Mouse (Mus musculus) right cerebral cortex, postnatal 36 days (tissue): ENCODE measurements around the gene Phf21a.
"Not testable (repeated sequence)": the region's sequence is repeated elsewhere in the genome, so short reads cannot be mapped to it uniquely, and the experiment has no call there.

ENCODE experiments used
- DNase-seq, 2 experiments: peaks; one replicate each; pipeline ENCODE4 v3.0.0; 2022; ENCODE audit warnings: low spot score in 2 of 2, mixed read lengths in 1 of 2

Gene Phf21a

DNA sequence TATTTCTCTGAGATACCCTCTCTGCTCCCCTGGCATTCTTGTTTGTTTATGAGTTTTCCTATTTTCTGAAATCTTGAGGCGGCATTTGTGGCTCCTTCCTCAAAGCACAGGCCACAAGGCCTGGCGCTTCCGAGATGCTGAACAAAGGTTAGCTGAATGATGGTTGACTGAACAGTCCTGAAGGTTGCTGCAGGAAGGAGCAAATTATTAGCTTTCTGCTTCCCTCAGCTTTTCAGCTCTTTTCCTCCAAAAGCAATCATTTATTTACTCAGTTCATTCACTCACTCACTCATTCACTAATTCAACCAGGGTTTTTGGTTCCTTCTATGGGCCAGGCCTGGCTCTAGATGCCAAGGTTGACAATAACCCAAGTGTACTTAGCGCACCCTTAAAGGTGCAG lies 10.7 kb upstream of the Phf21a start:
- no peak for DNase-seq

- no peak for DNase-seq
These were observed 7.2 kb upstream of the Phf21a start for GRCm38 (mm10) chr2:92085721-92086120.

- DNase-seq: no peak
These were observed 5.9 kb upstream of the Phf21a start for GRCm38 (mm10) chr2:92087065-92087464.

DNA sequence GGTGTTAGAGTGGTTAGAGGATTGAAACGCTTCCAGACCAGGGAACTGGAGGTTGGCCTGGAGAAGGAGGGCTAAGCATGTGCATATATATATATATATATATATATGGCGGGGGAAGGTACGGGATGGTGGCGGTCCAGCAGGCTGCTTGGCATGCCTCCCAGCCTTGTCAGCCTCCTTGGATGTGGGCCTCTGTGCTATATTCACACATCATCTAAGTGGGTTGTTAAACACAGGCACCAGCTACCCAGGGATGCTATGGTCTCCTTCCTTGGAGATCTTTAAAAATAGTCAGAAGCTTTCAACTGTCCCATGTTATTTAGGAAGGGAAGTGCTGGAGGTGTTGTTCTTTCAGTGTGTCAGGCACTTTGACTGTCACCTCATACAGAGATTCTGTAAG lies 3.1 kb upstream of the Phf21a start:
- peak; percentile 64 to 71 for DNase-seq

- DNase-seq: not testable (repeated sequence)
These were observed 586 bp downstream of the Phf21a start for GRCm38 (mm10) chr2:92093503-92093902.

DNA sequence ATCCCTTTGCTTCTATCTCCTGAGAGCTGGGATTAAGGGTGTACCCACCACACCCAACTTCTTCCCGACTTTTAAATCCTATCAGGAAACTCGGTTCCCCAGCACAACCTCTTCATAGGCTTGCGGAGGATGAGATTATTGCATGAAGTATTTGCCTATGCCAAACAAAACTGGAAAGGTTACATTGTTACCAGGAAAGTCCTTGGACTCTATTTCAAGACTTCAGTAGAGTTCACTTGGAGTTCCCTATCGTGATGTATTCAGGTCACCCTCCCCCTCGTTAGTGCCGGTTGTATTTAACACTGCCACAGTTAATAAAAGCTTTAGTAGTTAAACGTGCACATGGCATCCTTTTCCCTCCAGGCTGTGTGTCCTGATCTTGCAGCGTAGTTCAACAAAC lies 1.2 kb downstream of the Phf21a start:
- no peak for DNase-seq

GRCm38 (mm10) chr2:92100768-92101167 lies 7.9 kb downstream of the Phf21a start:
- DNase-seq: no peak

- no peak for DNase-seq
These were observed 31.6 kb downstream of the Phf21a start for GRCm38 (mm10) chr2:92124523-92124922.

DNA sequence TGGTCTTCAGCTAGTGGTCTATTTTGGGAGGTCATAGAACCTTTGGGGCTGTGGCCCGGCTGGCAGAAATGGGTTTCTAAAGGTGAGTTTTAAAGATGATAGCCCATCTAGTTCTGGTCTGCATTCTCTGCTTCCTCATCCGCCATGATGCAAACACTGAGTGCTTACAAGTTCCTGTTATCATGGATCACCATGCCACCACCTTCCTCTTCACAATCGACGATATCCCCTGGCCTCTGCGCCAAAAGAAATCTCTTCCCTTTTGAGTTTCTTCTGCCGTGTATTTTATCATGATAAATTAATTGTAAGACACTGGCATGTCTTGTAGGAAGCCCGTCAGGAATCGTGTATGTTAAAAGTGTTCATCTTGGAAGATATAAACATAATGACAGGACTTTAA lies 32.4 kb downstream of the Phf21a start:
- no peak for DNase-seq

GRCm38 (mm10) chr2:92130071-92130470 lies 37.2 kb downstream of the Phf21a start:
- no peak for DNase-seq

DNA sequence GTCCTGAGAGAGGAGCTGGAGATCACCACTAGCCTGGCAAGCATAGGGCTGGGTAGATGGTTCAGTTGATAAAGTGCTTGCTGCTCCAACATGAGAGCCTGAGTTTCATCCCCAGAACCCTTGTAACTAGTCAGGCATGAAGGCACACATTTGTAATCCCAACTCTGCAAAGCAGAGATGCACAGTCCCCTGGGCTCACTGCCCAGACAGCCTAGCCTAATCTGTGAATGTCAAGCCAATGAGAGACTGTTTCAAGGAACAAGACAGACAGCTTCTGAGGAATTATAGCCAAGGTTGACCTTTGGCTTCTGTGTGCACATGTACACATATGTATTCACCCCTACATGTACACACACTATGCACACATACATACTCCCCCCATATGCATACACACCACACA lies 45.8 kb downstream of the Phf21a start:
- no peak for DNase-seq

GRCm38 (mm10) chr2:92139365-92139764 lies 46.4 kb downstream of the Phf21a start:
- no peak for DNase-seq

GRCm38 (mm10) chr2:92140383-92140782 lies 47.5 kb downstream of the Phf21a start:
- DNase-seq: no peak

DNA sequence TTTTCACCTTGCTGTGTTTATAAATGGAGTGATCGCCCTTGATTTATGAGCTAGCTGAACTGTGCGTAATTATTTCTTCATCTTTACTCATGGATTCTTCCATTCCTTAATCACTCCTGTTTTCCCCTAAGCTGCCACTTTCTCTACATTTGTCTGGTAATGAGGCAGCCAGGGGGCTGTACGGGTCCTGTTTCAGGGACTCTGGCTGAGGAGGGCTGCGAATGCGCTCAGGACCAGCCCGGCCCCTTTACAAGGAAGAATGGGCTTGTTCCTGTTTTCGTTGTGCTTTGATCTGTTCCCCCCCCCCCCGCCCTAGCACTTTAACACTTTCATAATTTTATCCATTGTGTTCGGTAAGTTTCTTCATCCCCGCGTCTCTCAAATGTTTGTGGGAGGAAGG lies 48.2 kb downstream of the Phf21a start:
- no peak for DNase-seq

DNA sequence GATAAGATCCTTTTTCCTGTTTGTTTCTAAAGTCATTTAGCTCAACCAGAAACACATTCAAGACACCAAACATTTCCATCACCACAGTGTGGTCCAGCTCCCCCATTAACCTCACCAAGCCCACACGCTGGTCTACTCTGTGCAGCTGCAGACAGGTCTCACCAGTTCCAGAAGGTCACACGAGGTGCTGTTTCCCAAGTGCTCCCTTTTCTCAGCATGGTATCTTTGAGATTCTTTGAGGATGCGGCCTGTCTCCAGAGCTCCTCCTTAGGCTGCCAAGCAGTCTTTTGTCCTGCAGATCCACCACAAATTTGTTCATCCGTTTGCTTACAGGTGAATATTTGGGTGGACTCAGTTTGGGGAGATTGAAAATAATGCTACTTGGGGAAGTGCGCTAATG lies 51.0 kb downstream of the Phf21a start:
- DNase-seq: no peak

GRCm38 (mm10) chr2:92147925-92148750 lies 55.2 kb downstream of the Phf21a start:
- DNase-seq: not testable (repeated sequence)

DNA sequence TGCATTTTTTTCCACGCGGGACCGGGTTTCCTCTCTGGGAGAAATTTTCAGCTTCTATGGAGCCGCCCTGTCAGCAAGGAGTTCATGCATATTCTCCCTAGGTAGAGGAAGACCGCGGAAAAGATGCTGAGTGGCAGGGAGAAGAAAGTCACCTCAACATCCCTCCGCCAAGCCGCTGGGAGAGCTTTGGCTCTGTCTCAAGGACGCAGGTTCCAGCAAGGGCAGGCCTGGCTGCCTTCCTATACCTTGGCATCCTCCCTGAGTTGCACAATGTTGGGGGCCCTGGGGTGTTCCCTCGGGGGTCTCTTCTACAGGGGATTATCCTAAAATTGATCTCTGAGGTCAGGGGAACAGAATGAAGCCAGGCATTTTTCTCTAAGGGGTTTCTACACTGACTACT lies 71.4 kb downstream of the Phf21a start:
- no peak for DNase-seq

DNA sequence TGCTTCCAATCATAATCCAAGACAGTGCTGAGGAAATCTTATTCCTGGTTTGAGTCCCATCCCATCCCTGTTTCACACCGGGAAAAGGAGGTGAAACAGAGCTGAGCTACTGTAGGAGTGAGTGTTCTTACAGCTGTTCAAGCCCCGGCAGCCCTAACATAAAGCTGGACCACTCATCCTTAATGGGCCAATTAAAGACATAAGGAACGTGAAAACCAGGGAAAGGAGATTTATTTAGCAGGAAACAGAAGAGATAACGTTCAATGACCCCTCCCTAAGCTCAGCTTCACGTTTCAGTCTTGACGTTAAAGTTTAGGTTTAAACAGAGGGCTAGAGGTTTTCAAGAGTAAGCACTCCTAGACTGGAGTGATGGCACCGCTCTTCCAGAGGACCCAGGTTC lies 74.0 kb downstream of the Phf21a start:
- no peak for DNase-seq

DNA sequence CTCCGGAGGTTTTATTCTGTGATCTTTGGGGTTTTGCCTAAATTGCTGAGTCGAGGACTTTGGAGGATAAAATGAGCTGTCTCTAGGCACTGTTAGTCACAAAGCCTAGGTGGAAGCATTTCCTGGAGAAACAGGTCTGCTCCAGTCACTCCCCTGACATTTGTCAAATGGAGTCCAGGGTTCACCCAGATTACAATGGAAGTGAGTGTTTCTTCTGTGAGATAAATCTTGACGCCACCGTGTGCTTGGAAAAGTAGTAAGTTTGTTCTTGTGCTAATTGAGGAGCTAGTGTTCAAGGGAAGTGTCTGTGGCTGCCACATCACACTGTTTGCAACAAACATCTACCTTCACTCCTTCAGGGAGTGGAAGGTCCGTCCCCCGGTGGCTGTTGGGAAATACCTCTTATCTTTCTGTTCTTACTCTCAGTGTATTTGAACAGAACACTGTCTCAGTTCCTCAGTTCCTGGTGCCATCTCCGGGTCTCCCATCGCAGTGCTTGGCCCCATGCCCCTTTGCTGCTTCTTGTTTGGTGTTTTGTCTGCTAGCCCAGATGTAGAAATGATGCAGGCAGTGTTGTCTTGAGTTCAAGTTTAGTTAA lies 78.2 kb downstream of the Phf21a start:
- no peak for DNase-seq

- DNase-seq: no peak
These were observed 79.4 kb downstream of the Phf21a start for GRCm38 (mm10) chr2:92172300-92172699.

DNA sequence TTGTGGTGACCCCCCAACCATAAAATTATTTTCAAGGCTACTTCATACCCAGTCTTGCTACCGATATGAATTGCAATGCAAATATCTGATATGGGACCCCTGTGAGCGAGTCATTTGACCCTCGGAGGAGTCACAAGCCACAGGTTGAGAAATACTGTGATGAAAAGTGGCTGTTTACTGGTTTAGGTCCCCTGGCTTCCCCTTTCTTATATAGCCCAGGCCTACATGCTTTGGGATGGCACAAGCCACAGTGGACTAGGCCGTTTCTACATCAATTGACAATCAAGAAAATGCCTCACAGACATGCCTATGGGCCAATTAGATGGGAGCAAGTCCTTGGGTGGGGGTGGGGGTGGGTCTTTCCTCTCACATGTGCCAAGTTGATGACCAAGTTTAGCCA lies 80.3 kb downstream of the Phf21a start:
- no peak for DNase-seq

DNA sequence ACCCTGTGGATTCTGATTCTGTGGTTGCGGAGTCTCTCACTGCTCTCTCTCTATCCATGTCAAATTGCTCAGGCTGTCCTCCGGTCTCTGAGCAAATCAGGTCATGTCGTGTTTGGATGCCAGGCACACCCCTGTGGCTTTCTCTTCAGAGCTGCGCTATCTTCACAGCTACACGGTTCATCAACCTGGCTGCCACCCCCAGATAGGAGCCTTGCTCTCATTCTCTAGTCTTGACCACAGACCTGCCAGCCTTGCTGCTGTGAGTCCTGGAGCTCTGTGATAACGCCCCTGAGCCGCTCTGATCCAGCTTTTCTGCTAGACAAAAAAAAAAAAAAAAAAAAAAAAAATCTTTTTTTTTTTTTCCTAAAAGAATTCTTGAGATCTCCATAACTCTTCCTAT lies 81.3 kb downstream of the Phf21a start:
- DNase-seq: no peak

- DNase-seq: no peak
These were observed 82.1 kb downstream of the Phf21a start for GRCm38 (mm10) chr2:92175002-92175401.

GRCm38 (mm10) chr2:92176292-92176691 lies 83.4 kb downstream of the Phf21a start:
- no peak for DNase-seq
